Comparison of ENCODE assay signal across 8 mouse cellular contexts in genomic region chr13:5603905-5604596, GRCm38 (mm10).
DNase-seq lines count a peak whose midpoint lies in the region; ATAC-seq and TF ChIP-seq lines count a peak whose summit lies in the region.

No protein-coding gene starts in this region.

- H3K36me3 ChIP-seq in kidney, embryonic 14.5 days (ENCODE audit: control insufficient read depth, insufficient read depth, low read length), result no peaks in the 10 kb centered on the region

- no peak overlapping the region for H3K4me2 ChIP-seq in kidney, embryonic 14.5 days (replicated peaks; ENCODE audit: low read depth, low read length)

- no peaks in the 10 kb centered on the region for H3K4me1 ChIP-seq in kidney, embryonic 14.5 days (ENCODE audit: control insufficient read depth, insufficient read depth, low read length)
- peaks cover 2% of the 10 kb centered on the region; the same call in 1 of the 2 replicates for H3K4me1 ChIP-seq in embryonic fibroblast, embryonic 13.5 days (ENCODE audit: control insufficient read depth, insufficient read depth, low read length)

- H3K9me3 ChIP-seq in kidney, embryonic 14.5 days (ENCODE audit: control insufficient read depth, low read length), result no peaks in the 10 kb centered on the region

- no peak for ATAC-seq in kidney, embryonic 14.5 days (ENCODE audit: low FRiP score, low TSS enrichment)

- no peak overlapping the region for H3K9ac ChIP-seq in kidney, embryonic 14.5 days (ENCODE audit: low read depth, low read length)

- no peaks in the 10 kb centered on the region for H3K27me3 ChIP-seq in kidney, embryonic 14.5 days (ENCODE audit: control insufficient read depth, insufficient read depth, low read length)

- H3K27ac ChIP-seq in kidney, embryonic 14.5 days (ENCODE audit: low read depth, low read length), result no peak overlapping the region
- peak overlapping the region; percentile 78 for H3K27ac ChIP-seq in embryonic fibroblast, embryonic 13.5 days (ENCODE audit: insufficient read depth, low read length)

- H3K4me3 ChIP-seq in kidney, embryonic 14.5 days (ENCODE audit: low read length), result no peak overlapping the region
- no peak overlapping the region for H3K4me3 ChIP-seq in embryonic fibroblast, embryonic 13.5 days (ENCODE audit: insufficient read depth, low read length)

- no peak for TF ChIP-seq CTCF in embryonic fibroblast, embryonic 13.5 days (IDR thresholded peaks at IDR 0.05; ENCODE audit: borderline replicate concordance, insufficient read depth, low read length)

- peak; percentile 45 for DNase-seq in kidney, adult 11 months
- peak; percentile 60 for DNase-seq in MN1 (ENCODE audit: low spot score)
- peak; percentile 20 to 61 for DNase-seq in kidney, postnatal 25 days
- DNase-seq in cerebellum, adult 11-12 months, result no peak
- no peak for DNase-seq in cerebellum, adult 11 months
- no peak for DNase-seq in layer of hippocampus, postnatal 10 days (ENCODE audit: low spot score in 2 of 2)

- 58% methylated on average over 5 of the region's 5 CpGs for whole genome bisulfite sequencing in kidney, embryonic 14.5 days

- no peak for TF ChIP-seq POLR2A in embryonic fibroblast, embryonic 13.5 days (IDR thresholded peaks at IDR 0.05; ENCODE audit: low read depth, low read length)

Comparison
In these comparisons a context has a peak if more than half of its experiments do, and no peak if none do; other contexts are left out.
1. DNase-seq: peak in kidney, adult 11 months (single experiment), MN1 (single experiment) and kidney, postnatal 25 days (2 of 2); none in cerebellum, adult 11-12 months (single experiment), cerebellum, adult 11 months (single experiment) and layer of hippocampus, postnatal 10 days (0 of 2).